Mouse (Mus musculus): ENCODE measurements around the gene Sgms1. TPM values are rescaled to one million over a fixed set of nuclear protein-coding genes. Genes with fewer than 3 reads are reported as not detected.

Sgms1 gene
- polyA plus RNA-seq, 1 experiment = 8.5 TPM

GRCm38 (mm10) chr19:32260869-32261688 is 128.4 kb downstream of the Sgms1 start:
- TF ChIP-seq MYOD1 (IDR thresholded peaks at IDR 0.05; ENCODE audit: control insufficient read depth in 1 of 3, insufficient read length in 2 of 3, low read depth in 2 of 3) (no peak), E2F4 (IDR thresholded peaks at IDR 0.05; ENCODE audit: insufficient read depth) (no peak), MAX (IDR thresholded peaks at IDR 0.05; ENCODE audit: low read depth) (no peak)
- no peak overlapping the region for H3ac ChIP-seq (ENCODE audit: control insufficient read depth, insufficient read length)
- H3K4me2 ChIP-seq (ENCODE audit: low read depth) = no peak overlapping the region
- no peaks in the 10 kb centered on the region for H3K27me3 ChIP-seq (ENCODE audit: control insufficient read depth, insufficient read depth, insufficient read length)
- no peak overlapping the region for H3K4me3 ChIP-seq
- no peaks in the 10 kb centered on the region for H3K79me2 ChIP-seq (ENCODE audit: control insufficient read depth, insufficient read depth)
- H3K36me3 ChIP-seq (ENCODE audit: control insufficient read depth, insufficient read depth) = no peaks in the 10 kb centered on the region

- Histone ChIP-seq H3ac (ENCODE audit: control insufficient read depth, insufficient read length) (no peak overlapping the region), H3K4me2 (ENCODE audit: low read depth) (no peak overlapping the region), H3K4me3 (no peak overlapping the region), H3K27me3 (ENCODE audit: control insufficient read depth, insufficient read depth, insufficient read length) (no peaks in the 10 kb centered on the region), H3K36me3 (ENCODE audit: control insufficient read depth, insufficient read depth) (no peaks in the 10 kb centered on the region), H3K79me2 (ENCODE audit: control insufficient read depth, insufficient read depth) (no peaks in the 10 kb centered on the region)
- no peak for TF ChIP-seq CEBPB (IDR thresholded peaks at IDR 0.05; ENCODE audit: insufficient read depth, poor library complexity, severe bottlenecking)
- no peak for TF ChIP-seq SRF (IDR thresholded peaks at IDR 0.05; ENCODE audit: control insufficient read depth, insufficient read length, low read depth)
- no peak for TF ChIP-seq POLR2AphosphoS2 (IDR thresholded peaks at IDR 0.05; ENCODE audit: insufficient read length, low read depth)
- no peak for TF ChIP-seq POLR2A (IDR thresholded peaks at IDR 0.05; ENCODE audit: insufficient read length, low read depth)
- TF ChIP-seq REST (IDR thresholded peaks at IDR 0.05; ENCODE audit: insufficient read depth, insufficient read length) = no peak
These were observed 129.7 kb downstream of the Sgms1 start for GRCm38 (mm10) chr19:32259830-32260229.

- Histone ChIP-seq H3K4me3 (no peak overlapping the region), H3K79me2 (ENCODE audit: control insufficient read depth, insufficient read depth) (no peaks in the 10 kb centered on the region), H3K27me3 (ENCODE audit: control insufficient read depth, insufficient read depth, insufficient read length) (no peaks in the 10 kb centered on the region), H3K4me2 (ENCODE audit: low read depth) (no peak overlapping the region), H3ac (ENCODE audit: control insufficient read depth, insufficient read length) (no peak overlapping the region), H3K36me3 (ENCODE audit: control insufficient read depth, insufficient read depth) (no peaks in the 10 kb centered on the region)
- TF ChIP-seq USF1 (IDR thresholded peaks at IDR 0.05; ENCODE audit: low read depth) (no peak), CEBPB (IDR thresholded peaks at IDR 0.05; ENCODE audit: insufficient read depth, poor library complexity, severe bottlenecking) (no peak), MYOG (IDR thresholded peaks at IDR 0.05; ENCODE audit: control insufficient read depth in 1 of 3, insufficient read depth in 1 of 3, insufficient read length in 2 of 3, low read depth in 2 of 3) (no peak), REST (IDR thresholded peaks at IDR 0.05; ENCODE audit: insufficient read depth, insufficient read length) (no peak), TCF3 (IDR thresholded peaks at IDR 0.05; ENCODE audit: insufficient read length, low read depth) (no peak), MAX (IDR thresholded peaks at IDR 0.05; ENCODE audit: low read depth) (no peak), E2F4 (IDR thresholded peaks at IDR 0.05; ENCODE audit: insufficient read depth) (no peak), TCF12 (IDR thresholded peaks at IDR 0.05; ENCODE audit: insufficient read depth, poor library complexity, severe bottlenecking) (no peak), POLR2AphosphoS2 (IDR thresholded peaks at IDR 0.05; ENCODE audit: insufficient read length, low read depth) (no peak), MYOD1 (IDR thresholded peaks at IDR 0.05; ENCODE audit: control insufficient read depth in 1 of 3, insufficient read length in 2 of 3, low read depth in 2 of 3) (no peak), SRF (IDR thresholded peaks at IDR 0.05; ENCODE audit: control insufficient read depth, insufficient read length, low read depth) (no peak), POLR2A (IDR thresholded peaks at IDR 0.05; ENCODE audit: insufficient read length, low read depth) (no peak)
These were observed 130.5 kb downstream of the Sgms1 start for GRCm38 (mm10) chr19:32259048-32259447.

- no peak for TF ChIP-seq USF1 (IDR thresholded peaks at IDR 0.05; ENCODE audit: low read depth)
- TF ChIP-seq SRF (IDR thresholded peaks at IDR 0.05; ENCODE audit: control insufficient read depth, insufficient read length, low read depth) = no peak
- TF ChIP-seq CEBPB (IDR thresholded peaks at IDR 0.05; ENCODE audit: insufficient read depth, poor library complexity, severe bottlenecking) = no peak
- no peak for TF ChIP-seq E2F4 (IDR thresholded peaks at IDR 0.05; ENCODE audit: insufficient read depth)
- TF ChIP-seq TCF3 (IDR thresholded peaks at IDR 0.05; ENCODE audit: insufficient read length, low read depth) = no peak
- no peak for TF ChIP-seq POLR2A (IDR thresholded peaks at IDR 0.05; ENCODE audit: insufficient read length, low read depth)
- TF ChIP-seq POLR2AphosphoS2 (IDR thresholded peaks at IDR 0.05; ENCODE audit: insufficient read length, low read depth) = no peak
- no peak for TF ChIP-seq REST (IDR thresholded peaks at IDR 0.05; ENCODE audit: insufficient read depth, insufficient read length)
- TF ChIP-seq MAX (IDR thresholded peaks at IDR 0.05; ENCODE audit: low read depth) = no peak
- no peak for TF ChIP-seq TCF12 (IDR thresholded peaks at IDR 0.05; ENCODE audit: insufficient read depth, poor library complexity, severe bottlenecking)
- TF ChIP-seq MYOG (IDR thresholded peaks at IDR 0.05; ENCODE audit: control insufficient read depth in 1 of 3, insufficient read depth in 1 of 3, insufficient read length in 2 of 3, low read depth in 2 of 3) = no peak
- no peak for TF ChIP-seq MYOD1 (IDR thresholded peaks at IDR 0.05; ENCODE audit: control insufficient read depth in 1 of 3, insufficient read length in 2 of 3, low read depth in 2 of 3)
- Histone ChIP-seq H3K79me2 (ENCODE audit: control insufficient read depth, insufficient read depth) (no peaks in the 10 kb centered on the region), H3K27me3 (ENCODE audit: control insufficient read depth, insufficient read depth, insufficient read length) (no peaks in the 10 kb centered on the region), H3ac (ENCODE audit: control insufficient read depth, insufficient read length) (no peak overlapping the region), H3K4me2 (ENCODE audit: low read depth) (no peak overlapping the region), H3K4me3 (no peak overlapping the region), H3K36me3 (ENCODE audit: control insufficient read depth, insufficient read depth) (no peaks in the 10 kb centered on the region)
These were observed 131.4 kb downstream of the Sgms1 start for GRCm38 (mm10) chr19:32258146-32258545.

GRCm38 (mm10) chr19:32257616-32258015 is 131.9 kb downstream of the Sgms1 start:
- no peak overlapping the region for H3K4me3 ChIP-seq
- no peaks in the 10 kb centered on the region for H3K79me2 ChIP-seq (ENCODE audit: control insufficient read depth, insufficient read depth)
- H3K27me3 ChIP-seq (ENCODE audit: control insufficient read depth, insufficient read depth, insufficient read length) = no peaks in the 10 kb centered on the region
- TF ChIP-seq USF1 (IDR thresholded peaks at IDR 0.05; ENCODE audit: low read depth) = no peak
- TF ChIP-seq SRF (IDR thresholded peaks at IDR 0.05; ENCODE audit: control insufficient read depth, insufficient read length, low read depth) = no peak
- no peak for TF ChIP-seq POLR2AphosphoS2 (IDR thresholded peaks at IDR 0.05; ENCODE audit: insufficient read length, low read depth)
- TF ChIP-seq REST (IDR thresholded peaks at IDR 0.05; ENCODE audit: insufficient read depth, insufficient read length) = no peak
- TF ChIP-seq CEBPB (IDR thresholded peaks at IDR 0.05; ENCODE audit: insufficient read depth, poor library complexity, severe bottlenecking) = no peak
- no peak for TF ChIP-seq MYOD1 (IDR thresholded peaks at IDR 0.05; ENCODE audit: control insufficient read depth in 1 of 3, insufficient read length in 2 of 3, low read depth in 2 of 3)
- no peak for TF ChIP-seq TCF12 (IDR thresholded peaks at IDR 0.05; ENCODE audit: insufficient read depth, poor library complexity, severe bottlenecking)
- no peak for TF ChIP-seq MYOG (IDR thresholded peaks at IDR 0.05; ENCODE audit: control insufficient read depth in 1 of 3, insufficient read depth in 1 of 3, insufficient read length in 2 of 3, low read depth in 2 of 3)
- no peak for TF ChIP-seq POLR2A (IDR thresholded peaks at IDR 0.05; ENCODE audit: insufficient read length, low read depth)
- TF ChIP-seq E2F4 (IDR thresholded peaks at IDR 0.05; ENCODE audit: insufficient read depth) = no peak
- TF ChIP-seq MAX (IDR thresholded peaks at IDR 0.05; ENCODE audit: low read depth) = no peak
- TF ChIP-seq TCF3 (IDR thresholded peaks at IDR 0.05; ENCODE audit: insufficient read length, low read depth) = no peak
- H3K4me2 ChIP-seq (ENCODE audit: low read depth) = no peak overlapping the region
- H3K36me3 ChIP-seq (ENCODE audit: control insufficient read depth, insufficient read depth) = no peaks in the 10 kb centered on the region
- H3ac ChIP-seq (ENCODE audit: control insufficient read depth, insufficient read length) = no peak overlapping the region

Data from myocyte (in vitro differentiated cells).